Mouse (Mus musculus) right cerebral cortex, postnatal 25 days (tissue): Measurements from ENCODE around the gene Mast4.

Experiments
- DNase-seq: peaks from one replicate; pipeline ENCODE4 v3.0.0; 2022

Gene Mast4

DNA sequence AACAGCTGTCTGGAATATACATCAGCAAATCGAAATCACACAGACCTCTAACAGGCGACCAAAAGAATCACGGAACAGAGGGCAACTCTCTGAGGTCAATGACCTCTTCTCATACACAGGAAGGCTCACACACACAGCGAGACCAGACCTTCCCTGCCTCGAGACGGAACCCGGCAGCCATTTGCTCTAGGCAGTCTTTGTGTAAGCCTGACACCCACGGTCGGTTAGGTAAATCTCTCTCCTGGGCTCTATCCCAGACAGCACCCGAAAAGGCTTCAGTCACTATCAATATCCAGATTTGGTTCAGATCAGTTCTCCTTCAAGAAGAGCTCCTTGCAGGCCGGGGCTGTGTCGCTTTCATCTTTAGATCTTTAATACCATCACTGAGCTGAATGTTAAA is 421.4 kb downstream of the Mast4 start:
- DNase-seq = no peak

DNA sequence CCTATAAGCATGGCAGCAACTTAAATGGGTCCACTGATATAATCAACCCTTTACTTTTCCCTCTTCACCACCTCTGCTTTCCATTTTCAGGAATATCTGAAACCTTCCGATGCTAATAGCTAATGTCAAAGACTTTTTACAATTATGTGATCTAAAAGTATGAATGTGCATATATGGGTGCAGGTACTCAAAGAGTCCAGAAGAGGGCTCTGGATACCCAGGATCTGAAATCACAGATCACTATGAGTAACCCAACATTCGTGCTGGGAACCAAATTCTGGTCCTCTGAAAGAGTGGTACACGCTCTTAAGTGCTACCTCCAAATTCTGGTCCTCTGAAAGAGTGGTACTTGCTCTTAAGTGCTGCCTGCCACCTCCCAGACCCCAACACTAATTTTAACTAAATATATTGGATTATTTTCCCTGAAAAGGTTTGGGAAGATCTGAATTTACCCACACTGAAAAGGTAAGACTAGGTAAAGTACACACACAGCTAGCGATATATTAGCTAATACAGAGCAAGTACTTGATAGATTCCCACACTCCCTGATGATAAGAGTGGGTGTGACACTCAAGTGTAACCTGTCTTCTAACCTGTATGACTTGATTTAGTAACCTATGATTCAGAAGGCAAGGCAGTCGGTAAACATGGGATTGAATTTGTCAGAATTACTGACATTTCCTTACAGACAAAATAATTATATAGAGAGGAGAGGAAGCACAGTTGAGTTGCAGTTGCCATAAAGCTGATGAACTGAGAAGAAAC is 424.5 kb downstream of the Mast4 start:
- no peak for DNase-seq

DNA sequence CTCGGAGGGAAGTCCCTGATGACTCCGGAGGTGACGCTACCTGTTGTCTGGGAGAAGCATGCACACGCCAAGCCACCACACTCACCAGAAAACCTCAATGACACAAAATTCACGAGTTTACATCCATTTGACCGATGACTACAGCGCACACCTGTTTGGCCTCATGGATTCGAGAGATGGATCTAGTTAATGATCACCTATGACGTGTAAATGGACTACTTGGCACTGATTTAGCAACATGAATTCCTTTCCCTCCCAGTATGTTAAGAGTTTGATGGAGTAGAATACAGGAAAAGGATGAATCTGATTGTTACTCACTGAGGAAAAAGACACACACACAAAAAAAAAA is 427.7 kb downstream of the Mast4 start:
- DNase-seq = no peak

DNA sequence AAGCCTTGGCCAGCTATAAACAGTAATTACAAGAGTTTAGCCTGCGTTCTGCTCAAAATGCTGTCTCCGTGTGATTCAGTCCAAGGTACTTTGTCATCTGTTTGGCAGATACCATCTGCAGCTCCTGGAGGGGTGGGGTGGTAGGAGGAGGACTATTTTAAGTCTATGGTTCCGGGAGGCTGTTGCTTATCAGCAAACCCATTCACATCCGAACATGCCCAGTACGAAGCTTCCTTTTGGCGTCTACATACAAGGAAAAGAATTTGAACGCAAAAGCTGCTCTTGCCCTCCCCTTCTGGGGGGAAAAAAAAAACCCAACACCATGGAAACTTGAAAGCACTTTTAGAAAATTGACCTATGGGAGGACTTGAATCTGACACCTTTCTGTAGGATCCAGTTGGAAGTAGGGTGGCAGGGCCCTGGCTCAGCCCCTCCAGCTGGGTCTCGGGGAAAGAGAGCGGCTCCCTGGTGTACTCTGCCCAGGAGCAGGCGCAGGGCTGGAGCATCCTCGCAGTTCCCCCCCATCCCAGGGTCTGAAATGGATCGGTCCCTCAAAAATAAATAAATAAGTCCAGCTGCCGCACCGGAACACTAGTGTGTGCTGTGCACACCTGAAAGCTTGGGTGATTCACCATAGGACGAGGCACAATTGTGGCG is 428.2 kb downstream of the Mast4 start:
- DNase-seq = peak; percentile 75

DNA sequence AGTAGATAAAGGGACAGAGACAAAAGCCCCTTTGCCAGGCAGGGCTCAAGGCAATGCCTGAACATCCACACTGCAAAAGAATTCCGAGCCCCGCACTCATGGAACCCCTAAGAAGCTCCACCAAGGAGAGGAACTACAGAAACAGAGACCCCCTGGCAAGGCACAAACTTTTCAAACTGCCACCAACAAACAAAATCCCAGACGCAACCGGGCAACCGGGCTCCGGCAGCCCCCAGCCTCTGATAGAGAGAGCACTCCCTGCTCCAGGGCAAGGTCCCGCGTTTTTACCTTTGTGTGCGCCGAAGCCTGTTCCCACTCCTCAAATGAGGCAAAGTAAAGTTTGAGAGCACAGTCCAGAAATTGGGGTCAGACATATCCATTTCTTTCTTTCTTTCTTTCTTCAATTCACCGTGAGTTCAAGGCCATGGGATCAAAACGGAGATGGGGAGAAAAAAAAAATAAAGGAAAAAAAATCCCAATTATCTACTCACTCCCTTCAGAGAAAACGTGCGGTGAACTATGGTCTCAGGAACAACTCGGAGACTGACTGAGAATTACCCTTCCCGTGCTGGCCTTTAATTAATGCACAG is 428.8 kb downstream of the Mast4 start:
- DNase-seq = no peak

DNA sequence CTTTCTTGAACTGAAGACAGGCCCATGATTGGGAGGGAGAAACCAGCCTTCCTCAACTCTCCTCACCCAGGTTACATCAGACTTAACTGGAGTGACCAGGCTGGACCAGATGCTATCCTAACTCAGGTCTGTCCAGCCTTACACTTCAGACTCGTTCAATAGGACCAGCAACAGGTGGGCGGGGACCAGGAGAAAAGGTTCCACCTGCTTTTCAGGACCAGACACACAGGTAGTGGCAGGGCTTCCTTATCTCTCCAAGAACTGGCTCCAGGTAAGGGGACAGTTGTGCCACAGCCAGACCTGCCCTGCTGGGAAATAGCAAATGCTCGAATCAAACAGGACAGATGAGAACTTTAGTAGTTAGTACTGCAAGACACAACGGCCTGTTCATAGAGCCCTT is 430.6 kb downstream of the Mast4 start:
- no peak for DNase-seq

DNA sequence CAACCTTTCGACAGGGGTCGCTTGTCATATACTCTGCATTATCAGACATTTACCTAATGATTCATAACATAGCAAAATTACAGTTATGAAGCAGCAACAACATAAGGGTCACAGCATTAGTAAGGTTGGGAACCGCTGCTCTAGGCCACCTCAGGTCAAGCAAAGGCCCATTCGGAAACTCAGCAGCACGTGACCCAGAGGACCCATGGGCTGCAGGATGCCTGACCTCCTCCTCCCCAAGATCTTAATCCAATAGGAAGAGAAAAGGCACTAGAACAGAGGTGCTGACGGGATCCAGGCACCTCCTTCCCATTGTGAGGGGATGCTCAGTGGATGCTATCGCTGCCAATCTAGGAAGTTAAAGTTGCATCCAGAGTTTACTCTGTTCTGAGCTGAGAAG is 432.2 kb downstream of the Mast4 start:
- DNase-seq = no peak

DNA sequence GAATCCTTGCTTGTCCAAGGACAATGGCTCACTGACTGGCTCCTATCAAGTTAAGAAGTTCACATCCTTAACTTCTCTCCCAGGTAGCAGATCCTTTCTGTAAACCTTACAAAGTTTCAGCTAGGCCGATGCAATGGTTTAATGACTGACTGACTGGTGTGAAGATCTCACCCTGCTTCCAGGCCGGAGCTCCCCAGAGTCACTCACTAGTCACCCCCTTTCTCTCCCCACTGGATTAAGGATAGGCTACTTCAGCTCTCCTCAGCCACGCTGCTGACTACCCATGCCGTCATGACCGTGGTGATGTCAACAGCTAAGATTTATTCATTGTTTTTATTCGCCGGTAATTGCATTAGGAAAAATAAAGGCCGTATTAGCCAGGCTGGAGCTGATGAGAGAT is 433.8 kb downstream of the Mast4 start:
- DNase-seq = no peak

DNA sequence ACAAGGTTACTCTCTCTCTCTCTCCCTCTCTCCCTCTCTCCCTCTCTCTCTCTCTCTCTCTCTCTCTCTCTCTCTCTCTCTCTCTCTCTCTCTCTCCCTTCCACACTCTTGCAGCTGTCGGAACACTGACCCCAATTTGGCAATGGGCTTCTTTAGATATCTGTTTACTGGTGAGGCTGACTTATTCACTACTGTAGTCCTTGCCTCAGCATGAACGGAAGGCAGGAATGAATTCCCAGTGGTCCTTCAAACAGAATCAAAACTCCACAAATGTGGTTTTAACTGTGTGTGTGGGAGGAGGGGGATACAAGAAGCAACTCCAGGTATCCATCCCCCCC is 434.2 kb downstream of the Mast4 start:
- no peak for DNase-seq

DNA sequence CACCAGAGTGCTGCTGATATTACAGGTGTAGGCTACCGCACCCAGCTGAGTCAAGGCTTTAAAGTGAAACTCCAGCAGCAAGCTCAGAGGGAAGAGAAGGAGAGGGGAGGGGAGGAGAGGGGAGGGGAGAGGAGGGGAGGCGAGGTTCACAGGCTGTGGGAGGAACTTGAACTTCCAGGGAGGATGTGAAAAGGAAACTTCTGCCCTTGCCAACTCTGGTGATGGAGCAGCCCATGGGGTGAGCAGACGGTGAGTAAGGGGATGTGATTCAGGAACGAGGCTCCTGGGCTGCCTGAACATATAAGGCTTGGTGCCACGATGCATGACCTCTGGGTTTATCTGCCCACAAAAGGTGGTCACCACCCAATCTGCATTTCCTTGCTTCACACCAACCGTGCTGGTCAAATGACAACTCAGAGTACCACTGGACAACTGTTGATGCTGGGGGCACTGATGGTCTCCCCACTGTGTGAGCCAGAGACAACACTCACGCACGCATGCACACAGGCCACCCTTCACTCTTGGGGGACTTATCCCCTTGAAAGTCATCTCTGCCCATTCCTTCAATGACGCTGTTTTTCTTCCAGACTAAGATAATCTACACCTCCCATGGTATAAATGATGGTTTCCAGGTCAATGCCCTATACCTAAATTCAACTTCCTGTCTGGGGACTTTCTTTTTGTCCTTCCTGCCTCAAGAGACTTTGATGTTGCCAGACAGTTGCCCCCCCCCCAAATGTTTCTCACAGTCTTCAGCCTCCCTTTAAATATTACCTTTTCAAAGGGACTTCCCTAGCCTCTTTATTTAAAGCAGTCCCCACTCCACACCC is 434.8 kb downstream of the Mast4 start:
- DNase-seq = no peak

DNA sequence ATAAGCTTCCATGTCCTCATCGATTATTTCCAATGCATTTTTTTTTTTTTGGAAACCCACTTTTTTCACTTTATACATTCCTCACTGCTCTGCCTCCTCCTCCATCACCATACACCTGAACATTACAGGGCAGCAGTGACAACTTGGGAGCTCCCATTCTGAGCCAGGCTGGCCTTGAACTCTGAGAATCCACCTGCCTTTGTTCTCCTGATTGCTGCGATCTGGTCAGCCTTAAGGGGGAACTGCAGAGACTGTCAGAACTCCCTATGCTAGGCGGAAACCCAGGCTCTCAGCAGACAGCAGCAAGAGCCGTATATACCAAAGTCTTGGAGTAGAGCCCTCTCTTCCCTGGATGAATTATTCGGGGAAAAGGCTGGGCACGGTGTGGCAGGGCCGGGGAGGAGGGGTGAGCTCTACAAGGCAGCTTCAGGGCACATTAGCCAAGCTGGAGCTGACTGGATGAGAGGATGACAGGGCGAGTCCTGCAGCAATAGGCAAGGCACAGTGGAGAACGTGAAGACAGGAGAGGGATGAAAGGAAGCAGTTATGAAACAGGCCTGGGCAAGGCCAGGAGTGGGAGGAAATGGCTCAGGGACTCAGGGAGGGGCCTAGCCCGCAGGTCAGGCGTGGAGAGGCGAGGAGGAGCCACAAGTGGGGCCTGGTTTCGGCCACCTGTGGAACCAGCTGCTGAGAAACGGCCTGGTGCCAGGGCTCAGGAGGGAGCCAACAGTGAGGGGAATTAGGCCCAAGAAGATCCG is 435.7 kb downstream of the Mast4 start:
- no peak for DNase-seq

DNA sequence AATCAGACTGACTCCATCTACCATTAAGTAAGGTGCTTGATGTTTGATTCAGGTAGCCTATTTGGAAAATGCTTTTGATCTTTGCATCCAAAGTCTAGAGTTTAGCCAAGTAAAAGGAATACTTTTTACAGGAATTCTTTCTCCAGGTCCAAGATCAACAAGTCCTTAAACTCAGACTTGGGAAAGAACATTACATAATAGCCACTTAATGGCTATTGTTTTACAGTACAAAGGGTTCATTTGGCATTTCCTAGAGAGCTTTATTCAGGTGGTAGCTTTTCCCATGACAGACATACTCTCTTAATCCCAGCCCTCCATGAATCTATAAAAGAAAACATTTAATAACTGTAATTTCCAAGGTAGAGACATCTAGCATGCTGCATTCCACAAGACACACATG is 438.0 kb downstream of the Mast4 start:
- no peak for DNase-seq

DNA sequence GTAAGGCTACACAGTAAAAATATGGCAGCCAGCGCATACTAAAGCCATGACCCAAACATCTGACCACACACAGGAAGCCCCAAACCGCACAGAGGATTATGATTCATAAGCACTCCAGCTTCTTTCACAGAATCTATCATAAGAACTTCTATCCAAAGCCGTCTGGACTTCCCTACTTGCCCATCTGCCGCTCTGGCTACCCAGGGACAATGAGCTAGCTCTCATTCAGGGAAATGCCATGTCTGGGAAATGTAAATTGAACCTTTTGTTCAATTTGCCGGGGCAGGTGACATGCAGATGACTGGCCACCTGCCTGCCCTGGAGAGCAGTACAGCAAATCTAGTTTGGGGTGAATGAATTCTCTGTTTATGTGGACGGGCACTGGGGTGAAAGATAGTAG is 438.4 kb downstream of the Mast4 start:
- DNase-seq = no peak

DNA sequence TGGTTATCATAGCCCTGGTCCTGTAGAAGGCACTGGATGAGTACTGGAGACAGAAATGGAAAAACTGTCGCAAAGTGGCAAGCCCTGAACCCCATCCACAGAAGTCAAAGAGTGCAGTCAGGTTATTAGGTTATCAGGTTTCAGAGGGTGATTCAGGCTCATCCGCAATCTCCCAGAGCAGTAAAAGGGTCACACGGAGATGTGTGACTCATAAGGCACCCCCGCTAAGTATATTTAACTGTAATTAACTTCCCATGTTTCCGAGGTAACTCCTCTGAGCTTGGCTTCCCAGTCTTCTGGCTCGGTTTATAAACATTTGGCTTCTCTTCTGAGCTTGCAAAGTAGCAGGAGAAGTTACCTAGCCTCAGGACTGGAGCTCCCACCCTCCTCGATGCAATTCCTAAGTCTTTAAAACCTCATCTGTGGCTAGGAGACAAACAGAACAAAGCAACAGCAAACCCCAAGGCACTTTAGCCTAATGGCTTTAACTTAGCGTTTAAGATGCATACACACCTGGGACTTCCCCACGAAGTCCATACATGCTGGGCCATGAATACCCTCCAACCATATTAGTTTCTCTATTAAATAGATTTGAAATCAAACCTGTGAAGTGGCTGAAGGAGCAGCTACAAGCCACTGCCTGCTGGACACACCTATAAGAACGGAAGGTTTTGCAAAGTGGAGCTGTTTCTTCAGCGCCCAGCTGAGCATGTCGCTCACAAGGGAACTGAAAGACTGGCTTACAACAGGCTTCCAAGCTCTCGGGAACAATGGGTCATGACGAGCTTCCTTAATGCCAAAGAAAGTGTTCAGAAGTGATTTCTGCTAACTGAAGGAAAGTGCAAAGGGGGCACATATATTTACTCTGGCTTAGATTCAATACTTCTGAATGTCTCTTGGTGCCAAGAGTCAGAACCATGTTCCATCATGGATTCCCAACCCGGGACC is 439.7 kb downstream of the Mast4 start:
- DNase-seq = no peak

DNA sequence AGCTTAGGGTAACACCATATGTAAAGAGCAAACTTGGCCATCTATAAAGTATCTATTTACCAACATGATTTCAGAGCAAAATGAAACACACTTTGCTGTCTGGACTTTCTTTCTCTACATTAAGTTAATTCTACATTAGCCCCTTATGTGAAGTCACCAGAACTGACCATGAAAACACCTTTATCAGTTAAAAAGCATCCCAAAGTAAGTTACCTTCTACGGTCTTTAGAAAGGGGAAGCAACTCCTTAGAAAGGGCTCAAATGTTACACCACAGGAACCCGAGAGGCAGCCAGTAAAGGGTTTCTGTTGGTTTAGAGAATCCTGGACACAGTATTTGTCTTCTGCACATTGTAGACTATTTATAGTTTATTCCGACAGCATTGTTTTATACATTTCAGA is 441.5 kb downstream of the Mast4 start:
- DNase-seq = no peak

DNA sequence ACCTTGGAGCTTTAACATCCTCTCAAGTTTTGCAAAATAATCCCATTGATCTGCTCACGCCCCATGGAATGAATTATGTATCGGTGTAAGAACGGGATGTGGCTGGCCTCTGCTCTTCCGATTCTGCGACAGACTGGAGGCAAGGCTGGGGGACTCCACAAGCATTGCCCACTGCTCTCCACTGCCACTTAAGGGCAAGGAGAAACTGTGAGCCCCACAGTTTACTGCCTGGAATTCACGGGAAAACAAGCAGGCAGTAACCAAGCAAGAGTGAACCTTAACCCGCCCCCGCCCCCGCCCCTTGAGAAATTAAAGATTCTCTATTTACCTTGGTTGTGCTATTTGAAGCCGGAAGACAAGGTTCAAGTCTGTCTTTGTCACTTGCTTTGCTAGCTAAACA is 444.3 kb downstream of the Mast4 start:
- DNase-seq = no peak

DNA sequence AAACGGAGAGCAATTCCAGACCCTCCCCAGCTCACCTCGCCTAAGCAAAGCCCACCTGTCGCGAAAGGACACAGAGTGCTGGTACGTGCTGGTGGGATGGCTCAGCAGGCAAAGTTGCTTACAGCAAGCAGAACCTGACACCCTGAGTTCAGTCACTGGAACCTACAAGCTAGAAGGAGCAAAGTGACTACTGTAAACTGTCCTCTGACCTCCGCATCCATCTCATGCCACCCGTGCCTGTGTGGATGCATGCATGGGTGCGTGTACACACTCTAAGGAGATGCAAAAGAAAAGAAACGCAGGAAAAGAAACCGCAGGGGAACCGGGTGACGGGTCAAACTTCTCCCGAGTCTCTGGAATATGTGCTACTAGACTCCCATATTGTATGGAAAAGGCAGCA is 444.8 kb downstream of the Mast4 start:
- DNase-seq = no peak

DNA sequence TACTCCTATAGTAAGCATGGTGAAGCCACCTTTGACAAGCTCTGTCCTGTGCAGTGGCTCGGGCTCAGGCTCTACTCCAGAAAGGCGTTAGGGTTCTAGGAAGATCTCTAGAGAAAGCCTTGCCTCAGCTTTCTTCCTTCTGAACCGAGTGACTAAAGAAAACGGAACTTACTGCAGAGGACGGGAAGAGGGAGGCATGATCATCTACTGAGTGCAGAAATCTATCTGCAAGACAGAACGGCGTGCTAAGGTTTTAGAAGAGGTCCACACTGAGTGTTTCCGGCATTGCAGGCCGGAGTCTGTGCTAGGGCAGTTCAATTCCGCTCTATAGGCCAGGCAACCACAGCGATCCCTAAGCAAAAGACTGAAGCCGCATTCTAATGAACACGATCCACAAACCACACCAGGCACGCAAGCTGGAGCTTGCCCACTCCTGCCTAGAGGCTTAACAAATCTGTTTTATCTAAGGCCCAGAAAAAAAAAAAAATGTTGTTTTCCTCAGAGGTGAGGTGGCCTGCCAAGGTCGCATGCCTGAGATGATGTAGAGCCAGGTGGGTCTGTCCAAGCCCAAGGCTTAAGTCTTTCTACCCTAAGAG is 445.3 kb downstream of the Mast4 start:
- DNase-seq = no peak

DNA sequence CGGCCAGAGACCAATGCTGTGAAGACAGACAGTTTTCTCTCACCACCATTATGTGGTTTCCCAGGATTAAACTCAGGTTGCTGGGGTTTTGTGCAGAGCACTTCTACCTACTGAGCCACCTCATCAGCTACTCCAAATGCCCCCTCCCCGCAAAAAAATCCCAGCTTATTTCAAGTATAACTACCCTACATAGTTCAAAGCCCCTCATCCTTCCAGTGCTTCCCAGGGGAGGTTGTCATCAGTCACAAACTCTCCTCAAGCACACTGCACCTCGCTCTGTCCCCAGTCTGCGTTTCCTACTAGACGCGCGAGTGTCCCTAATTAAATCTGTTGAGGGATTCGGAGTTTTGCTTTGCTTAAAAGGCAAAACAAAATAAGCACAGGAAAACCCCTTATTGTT is 446.1 kb downstream of the Mast4 start:
- DNase-seq = no peak

DNA sequence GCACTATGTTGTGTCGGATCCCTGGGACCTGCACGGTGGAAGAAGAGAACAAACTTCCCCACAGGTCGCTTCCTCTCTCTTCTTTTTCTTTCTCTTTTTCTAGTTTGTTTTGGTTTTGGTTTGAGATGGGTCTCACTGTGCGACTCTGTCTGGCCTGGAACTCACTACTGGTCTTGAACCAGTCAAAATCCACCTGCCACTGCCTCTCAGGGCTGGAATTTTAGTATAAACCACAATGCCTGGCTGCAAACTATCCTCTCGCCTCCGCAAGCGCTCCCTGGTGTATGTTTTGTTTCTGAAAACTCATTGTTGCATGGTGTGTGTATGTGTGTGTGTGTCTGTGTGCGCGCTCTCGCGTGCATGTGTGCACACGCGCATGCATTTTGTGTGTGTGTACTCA is 446.8 kb downstream of the Mast4 start:
- no peak for DNase-seq

DNA sequence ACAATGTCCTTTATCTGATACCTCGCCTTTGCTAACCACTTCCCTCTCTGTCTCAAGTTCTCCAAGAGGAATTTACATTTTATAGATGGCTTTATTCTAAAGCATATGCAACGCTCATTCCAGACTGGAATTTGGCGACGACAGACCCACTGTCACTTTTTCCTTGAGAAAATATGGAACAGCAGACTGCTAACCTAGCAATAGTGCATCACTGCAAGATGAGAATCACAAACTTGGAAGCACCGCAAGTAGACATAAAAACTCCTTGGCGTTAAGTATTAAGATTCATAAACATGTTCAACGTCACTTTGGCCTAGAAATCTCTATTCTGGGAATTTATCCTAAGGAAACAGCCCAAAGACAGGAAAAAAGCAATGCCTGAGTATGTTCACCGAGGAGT is 447.5 kb downstream of the Mast4 start:
- no peak for DNase-seq

DNA sequence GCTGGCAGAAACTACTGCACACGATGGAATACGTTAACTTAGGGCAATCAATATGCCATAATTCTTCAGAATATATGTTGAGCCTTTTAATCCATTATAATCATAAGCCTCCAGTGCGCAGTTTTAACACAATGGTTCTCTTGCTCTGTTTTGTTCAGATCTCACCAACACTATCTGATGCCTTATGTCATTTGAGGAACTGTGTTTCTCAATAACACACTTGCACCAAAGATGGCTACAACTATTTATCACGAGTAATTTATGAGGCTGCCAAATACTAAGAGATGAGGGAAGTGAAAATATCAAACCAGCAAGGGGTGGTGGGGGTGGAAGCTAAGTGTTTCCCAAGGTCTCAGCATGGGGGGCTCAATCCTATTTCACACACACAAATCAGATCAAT is 448.1 kb downstream of the Mast4 start:
- DNase-seq = no peak
